Mouse (Mus musculus) forebrain, embryonic 11.5 days (tissue): ENCODE data around the gene Krt16. TPM values are rescaled to one million over a fixed set of nuclear protein-coding genes. Genes with fewer than 3 reads are reported as not detected.
"Not testable (repeated sequence)": the region's sequence is repeated elsewhere in the genome, so short reads cannot be mapped to it uniquely, and the experiment has no call there.

Experiments
- ATAC-seq: fragments of 200-750 bp; cut with Nextera tagmentation; replicated peaks from 2 replicates; pipeline ENCODE4 v1.8.0; 2017; ENCODE audit warnings: moderate TSS enrichment; ENCODE audit not compliant: low FRiP score
- DNase-seq: peaks from one replicate; pipeline ENCODE4 v3.0.0-alpha.2; 2017; ENCODE audit warnings: low spot score
- H3K27ac ChIP-seq: fragments of 300-500 bp; sonication (generic); 2 replicates; pipeline ENCODE4 v1.5.1; 2014; ENCODE audit warnings: low read depth, low read length
- H3K27me3 ChIP-seq: fragments of 300-500 bp; sonication (generic); 2 replicates; pipeline ENCODE4 v1.6.1; 2014; ENCODE audit warnings: mild to moderate bottlenecking, low read length, mixed read lengths; ENCODE audit not compliant: control insufficient read depth, insufficient read depth
- H3K36me3 ChIP-seq: fragments of 300-500 bp; sonication (generic); 2 replicates; pipeline ENCODE4 v1.6.1; 2014; ENCODE audit warnings: mild to moderate bottlenecking, low read length, moderate library complexity, mixed read lengths; ENCODE audit not compliant: control insufficient read depth, insufficient read depth
- H3K4me1 ChIP-seq: fragments of 300-500 bp; sonication (generic); replicated peaks from 2 replicates; pipeline ENCODE4 v1.6.1; 2014; ENCODE audit warnings: low read length, mixed read lengths; ENCODE audit not compliant: control insufficient read depth, insufficient read depth
- H3K4me2 ChIP-seq: fragments of 300-500 bp; sonication (generic); 2 replicates; pipeline ENCODE4 v1.6.1; 2014; ENCODE audit warnings: low read depth, mild to moderate bottlenecking, low read length, moderate library complexity, mixed read lengths; ENCODE audit not compliant: severe bottlenecking
- H3K4me3 ChIP-seq: fragments of 300-500 bp; sonication (generic); 2 replicates; pipeline ENCODE4 v1.5.1; 2014; ENCODE audit warnings: low read depth, low read length
- H3K9ac ChIP-seq: fragments of 300-500 bp; sonication (generic); 2 replicates; pipeline ENCODE4 v1.6.1; 2014; ENCODE audit warnings: low read length
- H3K9me3 ChIP-seq: fragments of 300-500 bp; sonication (generic); 2 replicates; pipeline ENCODE4 v1.6.1; 2016; ENCODE audit warnings: low read length, mixed read lengths; ENCODE audit not compliant: control insufficient read depth
- WGBS: fragments of 180-500 bp; shearing (Covaris S2); extraction: QIAGEN DNeasy Blood & Tissue Kit; methylation state at CpG from one replicate; pipeline ENCODE4 v1.1.7; 2014; 5-methylcytosine and 5-hydroxymethylcytosine counted together
- polyA plus RNA-seq: library from polyadenylated mRNA; unstranded; fragments of >200 nt; fragmentation: Nextera tagmentation; extraction: Ambion mirVana; gene quantifications from 2 replicates; pipeline ENCODE4 v1.2.1, GENCODE M21; 2014

The Krt16 gene
- polyA plus RNA-seq, 1 experiment from 2014 or later: not detected

DNA sequence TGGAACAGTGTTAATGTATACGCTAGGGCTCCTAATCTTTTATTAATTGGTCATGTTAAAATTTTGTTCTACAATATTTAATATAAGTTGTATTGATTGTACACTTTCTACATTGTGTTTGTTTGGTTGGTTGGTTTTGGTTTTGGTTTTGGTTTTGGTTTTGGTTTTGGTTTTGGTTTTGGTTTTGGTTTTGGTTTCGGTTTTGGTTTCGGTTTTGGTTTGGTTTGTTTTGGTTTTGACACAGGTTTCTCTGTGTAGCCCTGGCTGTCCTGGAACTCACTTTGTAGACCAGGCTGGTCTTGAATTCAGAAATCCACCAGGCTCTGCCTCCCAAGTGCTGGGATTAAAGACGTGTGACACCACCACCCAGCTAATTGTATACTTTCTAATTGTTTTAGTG, 8.4 kb downstream of the Krt16 start:
- not testable (repeated sequence) for H3K36me3 ChIP-seq, H3K9me3 ChIP-seq, H3K27ac ChIP-seq, H3K9ac ChIP-seq, ATAC-seq, H3K4me2 ChIP-seq, DNase-seq, H3K4me3 ChIP-seq, H3K27me3 ChIP-seq, H3K4me1 ChIP-seq
- 91% methylated on average over 4 of the region's 4 CpGs for WGBS

DNA sequence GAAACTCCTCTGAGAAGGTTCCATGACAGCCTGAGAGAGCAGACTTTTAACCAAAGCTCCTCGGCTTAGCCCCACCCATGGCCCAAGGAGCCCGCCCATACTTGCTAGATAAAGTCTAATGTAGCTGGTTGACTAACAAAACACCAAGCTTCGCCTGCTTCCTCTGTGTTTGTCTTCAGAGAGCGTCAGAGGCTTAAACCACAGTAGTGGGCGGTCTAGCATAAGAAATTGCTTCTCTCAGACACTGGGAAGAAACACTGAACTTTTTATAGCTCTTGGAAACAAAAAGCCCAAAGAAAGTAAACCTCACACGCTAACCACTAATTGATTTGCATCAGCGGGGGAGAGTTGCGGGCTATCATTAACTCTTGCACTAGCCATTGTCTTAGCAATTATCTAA, 27.0 kb downstream of the Krt16 start:
- no peak overlapping the region for H3K4me3 ChIP-seq
- WGBS: 59% methylated on average over 8 of the region's 8 CpGs
- H3K36me3 ChIP-seq: no peaks in the 10 kb centered on the region
- ATAC-seq: no peak
- no peak overlapping the region for H3K27ac ChIP-seq
- H3K9me3 ChIP-seq: no peaks in the 10 kb centered on the region; the same call in 1 of the 2 replicates
- DNase-seq: no peak
- no peaks in the 10 kb centered on the region for H3K4me1 ChIP-seq
- H3K4me2 ChIP-seq: no peak overlapping the region
- no peak overlapping the region for H3K9ac ChIP-seq
- no peaks in the 10 kb centered on the region for H3K27me3 ChIP-seq

GRCm38 (mm10) chr11:100219304-100219703, 29.4 kb downstream of the Krt16 start:
- no peaks in the 10 kb centered on the region for H3K4me1 ChIP-seq
- no peak overlapping the region for H3K4me2 ChIP-seq
- no peaks in the 10 kb centered on the region for H3K9me3 ChIP-seq
- WGBS: 92% methylated on average over 4 of the region's 4 CpGs
- H3K36me3 ChIP-seq: no peaks in the 10 kb centered on the region
- no peak overlapping the region for H3K27ac ChIP-seq
- no peak for ATAC-seq
- no peaks in the 10 kb centered on the region for H3K27me3 ChIP-seq
- H3K4me3 ChIP-seq: no peak overlapping the region
- no peak overlapping the region for H3K9ac ChIP-seq
- DNase-seq: no peak

- H3K4me3 ChIP-seq: no peak overlapping the region
- WGBS: 65% methylated on average over 6 of the region's 6 CpGs
- no peaks in the 10 kb centered on the region for H3K36me3 ChIP-seq
- no peak overlapping the region for H3K4me2 ChIP-seq
- H3K27me3 ChIP-seq: no peaks in the 10 kb centered on the region
- H3K9ac ChIP-seq: no peak overlapping the region
- H3K27ac ChIP-seq: no peak overlapping the region
- no peak for DNase-seq
- H3K4me1 ChIP-seq: no peaks in the 10 kb centered on the region
- H3K9me3 ChIP-seq: no peaks in the 10 kb centered on the region
- ATAC-seq: no peak
These were observed 40.2 kb downstream of the Krt16 start for GRCm38 (mm10) chr11:100208542-100208941.

- 93% methylated on average over 8 of the region's 8 CpGs for WGBS
- Histone ChIP-seq H3K36me3 (no peaks in the 10 kb centered on the region), H3K4me1 (no peaks in the 10 kb centered on the region), H3K4me3 (no peak within 1 kb of the TSS), H3K9ac (no peak within 1 kb of the TSS), H3K27ac (no peak within 1 kb of the TSS), H3K9me3 (no peaks in the 10 kb centered on the region), H3K4me2 (no peak within 1 kb of the TSS), H3K27me3 (no peaks in the 10 kb centered on the region)
- ATAC-seq: no peak
- DNase-seq: no peak
These were observed 41.2 kb downstream of the Krt16 start, which contains the start of gene Krt14 for GRCm38 (mm10) chr11:100207498-100207897. Gene Krt14 (minus strand): TSS chr11:100207548.

DNA sequence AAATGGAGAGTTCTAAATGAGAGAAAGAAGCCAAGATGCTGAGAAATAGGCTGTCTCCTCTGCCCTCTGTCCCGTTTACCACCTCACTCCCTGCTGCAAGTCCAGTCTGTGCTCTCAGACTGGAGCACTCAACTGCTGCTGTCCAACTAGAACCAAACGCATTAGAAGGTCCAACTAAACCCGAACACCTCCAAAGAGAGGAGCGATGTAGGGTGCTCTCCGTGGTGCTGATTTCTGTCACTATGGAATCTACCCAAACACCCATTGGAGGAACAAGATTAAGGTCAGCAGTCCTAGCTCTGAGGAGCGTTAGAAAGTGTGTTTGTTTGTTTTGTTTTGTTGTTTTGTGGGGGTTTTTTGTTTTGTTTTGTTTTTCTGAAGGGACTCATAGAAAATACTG, 45.3 kb downstream of the Krt16 start:
- ATAC-seq (no peak), DNase-seq (peak; percentile 59)
- 22% methylated on average over 6 of the region's 6 CpGs for WGBS
- no peak overlapping the region for H3K9ac ChIP-seq
- H3K4me1 ChIP-seq: no peaks in the 10 kb centered on the region
- H3K9me3 ChIP-seq: no peaks in the 10 kb centered on the region
- no peaks in the 10 kb centered on the region for H3K36me3 ChIP-seq
- H3K4me3 ChIP-seq: no peak overlapping the region
- H3K27me3 ChIP-seq: no peaks in the 10 kb centered on the region
- no peak overlapping the region for H3K4me2 ChIP-seq
- no peak overlapping the region for H3K27ac ChIP-seq

DNA sequence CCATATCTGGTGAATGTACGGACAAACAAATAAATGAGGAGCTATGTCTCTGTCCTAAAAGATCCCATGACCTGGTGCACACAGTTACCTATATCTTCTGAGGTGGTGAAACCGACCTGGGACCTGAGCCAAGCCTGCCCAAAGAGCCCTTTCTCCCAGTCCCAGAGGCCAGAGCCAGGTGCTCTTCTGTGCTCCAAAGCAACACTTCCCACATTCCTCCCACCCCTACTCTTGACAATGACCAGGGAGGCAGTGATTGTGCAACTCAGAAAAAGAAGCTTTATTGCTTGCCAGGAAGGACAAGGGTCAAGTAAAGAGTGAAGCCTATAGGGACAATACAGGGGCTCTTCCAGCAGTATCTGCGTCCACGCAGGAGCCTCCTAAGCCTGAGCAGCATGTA, 45.8 kb downstream of the Krt16 start:
- H3K36me3 ChIP-seq: no peaks in the 10 kb centered on the region
- WGBS: 87% methylated on average over 4 of the region's 4 CpGs

GRCm38 (mm10) chr11:100200104-100200820, 48.4 kb downstream of the Krt16 start:
- ATAC-seq (no peak), DNase-seq (peak; percentile 60)
- Histone ChIP-seq H3K4me1 (no peaks in the 10 kb centered on the region), H3K27ac (no peak overlapping the region), H3K9ac (no peak overlapping the region), H3K4me2 (no peak overlapping the region), H3K36me3 (no peaks in the 10 kb centered on the region), H3K4me3 (no peak overlapping the region), H3K27me3 (no peaks in the 10 kb centered on the region), H3K9me3 (no peaks in the 10 kb centered on the region)
- 49% methylated on average over 8 of the region's 8 CpGs for WGBS

More for the DNA sequence above, 45.8 kb downstream of the Krt16 start:
- Histone ChIP-seq H3K4me2 (no peak overlapping the region), H3K27ac (no peak overlapping the region), H3K4me1 (no peaks in the 10 kb centered on the region), H3K9me3 (no peaks in the 10 kb centered on the region), H3K4me3 (no peak overlapping the region), H3K9ac (no peak overlapping the region), H3K27me3 (no peaks in the 10 kb centered on the region)
- DNase-seq: no peak
- ATAC-seq: no peak

- Histone ChIP-seq H3K4me2 (no peak overlapping the region), H3K27me3 (no peaks in the 10 kb centered on the region), H3K9me3 (no peaks in the 10 kb centered on the region), H3K4me3 (no peak overlapping the region), H3K36me3 (no peaks in the 10 kb centered on the region), H3K4me1 (no peaks in the 10 kb centered on the region), H3K27ac (no peak overlapping the region), H3K9ac (no peak overlapping the region)
- DNase-seq (no peak), ATAC-seq (no peak)
- 82% methylated on average over 4 of the region's 4 CpGs for WGBS
These were observed 50.0 kb downstream of the Krt16 start for GRCm38 (mm10) chr11:100198666-100199065.
